Mouse (Mus musculus): ENCODE results near the gene Smim14. TPM values are rescaled to one million over a fixed set of nuclear protein-coding genes. Genes with fewer than 3 reads are reported as not detected.
A peak's percentile ranks its signal among the peaks of the same experiment; 100 is the strongest.
"Not testable (repeated sequence)": the region's sequence is repeated elsewhere in the genome, so short reads cannot be mapped to it uniquely, and the experiment has no call there.

Gene Smim14
- polyA plus RNA-seq, 1 experiment: 148 TPM

DNA sequence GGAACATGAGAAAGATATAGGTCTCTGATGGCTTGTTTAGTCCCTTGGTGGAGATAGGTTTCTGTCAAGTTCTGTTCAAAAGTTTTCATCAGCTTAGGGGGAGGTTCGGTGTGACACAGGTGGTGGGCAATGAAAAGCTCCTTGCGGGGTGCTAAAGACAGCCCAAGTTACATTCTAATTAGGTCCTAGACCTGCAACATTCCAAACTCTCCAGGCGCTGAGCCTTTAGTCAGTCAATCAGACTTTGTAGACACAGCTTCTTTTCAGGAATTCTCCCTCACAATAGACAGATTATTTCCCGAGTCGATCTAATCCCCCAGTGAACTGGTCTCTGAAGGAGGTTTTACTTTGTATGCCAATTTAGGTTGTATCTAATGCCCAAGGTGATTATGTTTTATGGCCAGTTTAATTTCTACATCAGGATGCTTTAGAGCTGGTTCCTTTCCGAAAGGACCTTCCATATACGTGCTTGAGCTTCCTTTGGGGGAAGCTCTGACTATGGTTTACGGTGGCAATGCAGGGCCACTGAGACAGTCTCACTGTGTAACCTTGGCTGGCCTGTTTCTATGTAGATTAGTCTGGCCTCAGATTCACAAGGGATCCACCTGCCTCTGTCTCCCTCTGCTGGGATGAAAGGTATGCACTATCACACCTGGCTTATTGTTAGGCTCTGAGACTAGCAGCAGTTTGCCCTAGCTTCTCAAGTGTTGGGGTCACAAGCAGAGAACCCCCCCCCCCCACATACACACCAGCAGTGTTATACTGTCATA lies 11.1 kb downstream of the Smim14 start:
- DNase-seq (ENCODE audit: extremely low spot score in 1 of 2, low spot score in 1 of 2): no peak

DNA sequence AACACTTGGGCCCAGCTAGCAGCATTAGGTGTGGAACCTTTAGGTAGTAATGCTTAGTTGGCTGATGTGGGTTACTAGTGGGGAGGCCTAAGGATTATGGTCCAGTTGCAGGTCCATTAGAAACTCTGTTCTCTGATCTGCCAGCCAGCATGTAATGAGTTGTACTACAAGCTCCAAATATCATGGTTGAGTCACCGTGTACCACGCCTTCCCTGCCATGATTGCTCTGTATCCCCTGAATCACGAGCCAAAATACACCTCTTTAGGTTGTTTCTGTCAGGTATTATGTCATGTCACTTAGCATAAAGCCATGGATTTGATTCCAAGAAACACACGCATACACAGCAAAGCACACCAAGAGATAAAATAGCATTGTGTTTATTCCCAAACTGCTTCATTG lies 12.2 kb downstream of the Smim14 start:
- no peak for DNase-seq (ENCODE audit: extremely low spot score in 1 of 2, low spot score in 1 of 2)

DNA sequence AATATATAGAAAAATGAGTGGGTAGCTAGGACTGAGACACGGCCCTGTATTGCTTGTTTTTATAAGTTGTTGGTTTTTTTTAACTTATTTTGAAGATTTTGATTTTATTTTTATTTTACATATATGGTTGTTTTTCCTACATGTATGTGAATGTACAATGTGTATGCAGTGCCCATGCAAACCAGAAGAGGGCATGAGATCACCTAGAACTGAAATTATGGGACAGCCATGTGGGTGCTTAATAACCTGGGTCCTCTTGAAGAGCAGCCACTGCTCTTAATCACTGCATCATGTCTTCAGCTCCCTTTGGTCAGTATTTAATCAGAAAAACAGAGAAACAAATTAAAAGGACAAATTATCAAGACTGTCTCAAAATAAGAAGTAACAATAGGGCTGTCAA lies 15.2 kb downstream of the Smim14 start:
- no peak for DNase-seq (ENCODE audit: extremely low spot score in 1 of 2, low spot score in 1 of 2)

DNA sequence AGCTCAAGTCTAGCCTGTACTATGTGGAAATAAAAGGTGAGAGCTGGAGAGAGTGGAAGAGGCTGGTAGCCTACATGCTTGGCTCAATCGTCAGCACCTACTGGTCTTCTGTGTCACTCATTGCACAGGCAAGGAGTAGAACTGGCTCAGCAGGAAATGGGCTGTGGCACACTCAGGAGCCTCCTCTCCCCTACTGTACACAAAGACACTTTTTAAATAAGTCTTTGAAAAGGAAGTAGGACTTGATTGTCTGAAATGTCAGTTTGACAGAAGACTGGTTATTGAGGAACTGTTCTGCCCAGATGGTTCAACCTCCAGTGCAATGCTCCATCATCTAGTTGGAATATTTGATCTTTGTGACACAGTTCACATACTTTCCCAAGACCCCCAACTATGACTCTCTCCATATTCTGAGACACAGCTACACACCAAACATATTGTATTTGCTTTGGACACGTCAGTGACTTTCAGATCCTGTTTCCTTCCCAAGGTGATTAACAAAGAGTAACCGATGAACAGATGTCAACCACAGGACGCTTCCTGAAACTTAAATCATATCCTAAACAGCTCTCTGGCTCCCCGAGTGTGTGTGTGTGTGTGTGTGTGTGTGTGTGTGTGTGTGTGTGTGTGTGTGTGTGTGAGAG lies 22.2 kb downstream of the Smim14 start:
- DNase-seq (ENCODE audit: extremely low spot score in 1 of 2, low spot score in 1 of 2): no peak

DNA sequence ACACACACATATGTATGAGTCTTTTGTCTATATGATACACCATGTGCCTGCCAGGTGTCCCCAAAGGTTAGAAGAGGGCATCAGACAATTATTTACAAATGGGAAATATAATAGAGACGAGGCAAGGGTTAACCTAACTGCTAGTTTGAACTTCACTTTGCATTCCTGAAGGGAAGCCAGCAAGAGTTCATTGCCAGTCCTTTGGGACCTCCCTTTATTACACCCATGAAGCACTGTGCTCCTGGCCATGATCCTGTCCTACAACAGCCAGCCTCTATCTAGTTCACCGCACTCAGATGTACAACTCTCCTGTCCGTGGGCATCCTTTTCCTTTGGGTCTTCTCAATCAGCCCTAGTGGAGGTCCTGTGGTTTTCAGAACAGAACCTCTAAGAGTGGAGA lies 23.5 kb downstream of the Smim14 start:
- no peak for DNase-seq (ENCODE audit: extremely low spot score in 1 of 2, low spot score in 1 of 2)

DNA sequence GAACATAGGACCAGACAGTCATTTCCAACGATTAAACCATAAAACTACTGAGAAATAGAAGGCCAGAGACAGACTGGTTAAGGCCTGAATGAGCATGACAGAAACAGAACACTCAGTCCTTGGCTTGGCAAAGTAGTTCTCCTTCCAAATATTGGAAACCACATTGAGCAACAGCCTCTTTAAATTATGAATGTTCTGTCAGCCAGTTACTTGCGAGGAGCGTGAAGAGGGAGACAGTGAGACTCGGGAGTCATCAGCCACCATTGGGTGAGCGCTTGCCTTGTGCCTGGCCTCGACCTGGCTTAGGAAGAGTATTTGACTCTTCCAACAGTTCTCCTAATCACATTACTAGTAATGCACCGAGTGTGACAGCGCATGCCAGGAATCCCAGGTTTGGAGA lies 28.6 kb downstream of the Smim14 start:
- DNase-seq (ENCODE audit: extremely low spot score in 1 of 2, low spot score in 1 of 2): no peak

DNA sequence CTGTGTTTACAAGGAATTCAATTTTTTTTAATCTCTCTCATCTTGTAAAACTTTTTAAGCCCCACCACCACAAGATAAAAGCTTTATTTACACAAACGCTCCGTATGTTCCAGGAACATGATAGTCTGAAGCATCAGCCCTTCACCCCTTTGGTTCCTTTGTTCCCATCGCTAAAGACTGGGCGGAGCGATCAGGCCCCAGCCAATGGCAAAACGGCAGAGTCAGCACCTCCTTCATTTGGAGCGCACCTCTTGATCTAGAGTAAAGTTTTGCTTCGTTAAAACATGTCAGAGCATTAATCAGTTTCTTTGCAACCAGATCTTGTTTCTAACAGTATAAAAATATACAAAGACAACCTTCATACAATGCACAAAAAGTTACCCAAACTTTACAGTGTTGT lies 31.2 kb downstream of the Smim14 start:
- DNase-seq (ENCODE audit: extremely low spot score in 1 of 2, low spot score in 1 of 2): no peak

DNA sequence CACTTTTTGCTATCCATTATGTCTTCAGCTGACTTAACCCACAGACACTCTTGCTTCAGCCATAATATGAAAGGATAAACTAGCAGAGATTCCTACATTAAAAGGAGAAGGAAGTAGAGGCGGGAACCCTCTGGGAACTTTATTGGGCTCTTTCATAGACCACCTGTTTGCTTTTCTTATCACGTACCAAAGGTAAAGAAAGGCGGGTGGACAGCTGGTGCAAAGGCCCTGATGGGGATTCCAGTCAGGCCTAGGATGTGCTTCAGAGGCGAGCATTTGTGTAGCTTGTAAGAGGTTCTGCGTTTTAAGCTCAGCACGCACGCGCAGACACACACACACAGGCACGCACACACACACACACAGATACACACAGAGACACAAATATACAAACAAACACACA lies 35.6 kb downstream of the Smim14 start:
- DNase-seq (ENCODE audit: extremely low spot score in 1 of 2, low spot score in 1 of 2): no peak

DNA sequence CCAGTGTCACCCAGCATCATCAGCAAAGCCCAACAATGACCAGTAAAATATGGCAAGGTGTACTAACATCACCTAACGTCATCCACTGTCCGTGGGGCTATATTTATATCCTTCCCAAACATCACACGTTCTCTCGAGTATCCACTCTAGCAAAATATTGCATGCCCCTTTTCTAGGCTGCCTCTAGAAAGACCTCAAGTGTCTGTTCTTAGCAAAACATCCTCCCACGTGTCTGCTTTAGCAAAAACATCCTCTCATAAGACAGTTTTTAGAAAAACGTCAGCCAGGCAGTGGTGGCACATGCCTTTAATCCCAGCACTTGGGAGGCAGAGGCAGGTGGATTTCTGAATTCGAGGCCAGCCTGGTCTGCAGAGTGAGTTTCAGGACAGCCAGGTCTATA lies 36.8 kb downstream of the Smim14 start:
- no peak for DNase-seq (ENCODE audit: extremely low spot score in 1 of 2, low spot score in 1 of 2)

DNA sequence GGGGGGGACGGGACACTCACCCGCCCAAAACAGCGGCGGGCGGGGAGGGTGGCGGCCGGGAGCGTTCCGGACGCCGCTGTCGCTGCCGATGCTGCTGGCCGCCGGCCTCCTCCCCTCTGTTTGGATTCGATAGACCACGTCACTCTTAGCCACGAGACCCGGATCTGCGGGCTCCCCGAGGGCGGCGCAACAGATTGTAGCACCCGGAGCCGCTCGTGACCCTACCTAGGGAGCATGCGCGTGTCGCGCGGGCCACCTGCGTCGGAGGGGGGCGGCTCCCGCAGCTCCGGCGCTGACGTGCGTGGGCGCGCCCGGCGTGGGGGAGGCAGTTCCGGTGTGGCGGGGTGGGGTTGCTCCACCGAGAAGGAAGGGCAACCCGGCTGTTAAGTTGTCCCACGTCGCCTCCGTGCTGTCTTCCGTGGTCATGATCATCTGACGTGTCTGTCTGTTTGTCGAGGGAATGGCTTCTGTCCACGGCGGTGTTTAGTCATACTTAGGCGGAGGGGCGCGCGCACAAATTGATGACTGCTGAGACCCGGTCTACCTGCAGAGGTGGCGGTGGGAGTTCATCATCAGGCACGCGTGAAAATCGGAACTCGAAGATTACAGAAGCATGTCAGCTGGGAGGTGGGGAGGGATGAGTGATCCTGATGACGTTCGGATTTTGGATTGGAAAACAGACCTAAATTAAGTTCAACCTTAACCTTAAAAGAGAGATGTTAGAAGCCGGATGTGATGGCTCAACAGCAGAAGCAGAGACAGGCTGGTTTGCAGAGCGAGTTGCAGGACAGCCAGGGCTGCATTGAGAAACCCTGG lies 44.1 kb downstream of the Smim14 start, which contains the start of gene Gm43552:
TSS of gene Gm43552 (minus strand) at position 118 of the 816 bp plus-strand sequence.
- DNase-seq (ENCODE audit: extremely low spot score in 1 of 2, low spot score in 1 of 2): peak; percentile 93 to 97

DNA sequence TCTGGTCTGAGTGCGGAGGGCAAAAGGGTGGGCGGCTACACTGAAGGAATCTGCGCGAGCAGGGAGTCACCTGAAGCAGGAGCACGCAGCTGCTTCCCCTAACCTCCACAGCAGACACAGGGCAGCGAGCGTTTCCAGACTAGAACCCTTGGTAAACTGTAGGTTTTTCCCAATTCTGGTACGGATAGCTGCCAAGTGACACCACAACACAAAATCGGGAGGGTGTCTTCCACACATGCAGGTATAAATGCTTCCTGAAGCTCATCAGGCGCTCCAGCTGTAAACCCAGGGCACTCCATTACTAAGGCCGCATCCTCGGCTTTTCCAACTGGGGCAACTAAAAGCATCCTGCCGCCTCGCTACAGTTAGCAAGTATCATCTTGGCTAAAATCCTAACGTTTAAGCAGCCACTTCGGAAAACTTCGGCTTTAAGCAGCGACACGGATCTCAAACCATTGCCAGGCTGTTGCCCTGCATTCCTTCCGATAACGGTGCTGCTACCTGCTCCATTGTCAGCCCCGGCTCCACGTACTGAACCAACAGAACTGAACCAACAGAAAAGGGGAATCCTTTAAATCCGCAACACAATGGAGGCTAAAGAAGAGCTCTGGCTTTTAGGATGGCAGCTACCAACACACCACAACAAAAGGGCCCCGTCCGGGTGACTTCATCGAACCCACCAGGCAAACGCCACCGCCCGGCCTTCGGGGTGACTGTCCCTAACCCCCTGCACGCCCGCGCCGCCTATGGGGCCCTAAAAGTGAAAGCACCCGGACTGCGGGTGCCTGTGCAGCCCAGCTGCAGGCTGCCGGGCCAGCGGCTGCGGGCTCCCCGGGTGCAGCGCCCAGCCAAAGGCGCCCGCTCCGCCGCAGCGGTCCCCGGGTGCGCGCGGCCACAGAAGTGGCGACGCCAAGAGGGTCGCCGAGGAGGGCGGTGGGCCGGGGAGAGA lies 44.9 kb downstream of the Smim14 start:
- DNase-seq (ENCODE audit: extremely low spot score in 1 of 2, low spot score in 1 of 2): peak in 1 of 2 experiments; percentile 60

DNA sequence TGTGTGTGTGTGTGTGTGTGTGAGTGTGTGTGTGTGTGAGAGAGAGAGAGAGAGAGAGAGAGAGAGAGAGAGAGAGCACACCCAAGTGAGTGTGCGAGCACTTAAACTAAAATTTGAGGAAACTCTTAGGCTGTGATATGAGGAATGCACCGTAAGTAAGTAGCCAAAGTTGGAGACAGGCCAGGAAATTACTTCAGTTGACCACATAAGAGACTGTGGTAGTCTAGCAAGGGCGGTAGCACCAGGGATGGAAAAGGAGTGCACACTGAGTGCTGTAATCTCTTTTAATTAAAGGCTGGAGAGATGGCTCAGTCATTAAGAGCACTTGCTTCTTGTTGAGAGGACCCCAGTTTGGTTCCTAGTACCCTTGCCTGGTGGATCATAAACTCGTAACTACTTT lies 47.2 kb downstream of the Smim14 start:
- DNase-seq (ENCODE audit: extremely low spot score in 1 of 2, low spot score in 1 of 2): no peak

DNA sequence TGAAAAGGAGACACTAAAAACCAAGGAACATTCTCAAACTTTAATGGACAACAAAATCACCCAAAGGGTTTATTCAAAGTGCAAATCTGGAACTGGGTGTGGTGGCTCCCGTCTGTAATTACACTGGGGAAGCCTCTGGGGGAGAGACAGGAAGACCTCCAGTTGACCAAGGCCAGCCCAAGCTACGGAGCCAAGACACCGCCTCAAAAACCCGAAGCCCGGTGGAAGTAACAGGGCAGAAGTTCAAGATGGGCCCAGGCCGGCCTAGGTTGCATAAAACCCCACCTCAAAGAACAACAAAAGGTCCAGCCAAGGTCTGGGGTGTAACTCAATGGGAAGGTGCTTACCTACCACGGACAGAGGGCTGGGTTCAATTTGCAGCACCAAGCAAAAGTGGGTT lies 48.3 kb downstream of the Smim14 start:
- DNase-seq (ENCODE audit: extremely low spot score in 1 of 2, low spot score in 1 of 2): no peak

DNA sequence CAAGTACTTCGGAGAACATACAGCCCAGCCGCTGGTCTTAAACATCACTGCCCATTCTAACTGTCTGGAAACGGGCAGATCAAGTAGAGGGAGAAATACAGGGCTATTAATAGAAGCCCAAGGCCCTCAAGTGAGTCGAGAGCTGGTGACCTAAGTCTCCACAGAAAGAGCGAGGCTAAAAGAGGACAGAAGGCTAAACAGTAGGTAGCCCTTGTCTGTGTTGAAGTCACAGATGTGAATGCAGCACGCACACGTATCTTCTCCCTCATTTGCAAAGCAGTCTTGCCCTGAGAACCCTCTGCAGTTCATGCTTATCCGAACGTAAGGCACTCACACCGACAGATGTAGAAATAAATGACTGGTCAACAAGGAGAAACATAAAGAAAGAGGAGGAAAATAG lies 49.6 kb downstream of the Smim14 start:
- DNase-seq (ENCODE audit: extremely low spot score in 1 of 2, low spot score in 1 of 2): no peak

DNA sequence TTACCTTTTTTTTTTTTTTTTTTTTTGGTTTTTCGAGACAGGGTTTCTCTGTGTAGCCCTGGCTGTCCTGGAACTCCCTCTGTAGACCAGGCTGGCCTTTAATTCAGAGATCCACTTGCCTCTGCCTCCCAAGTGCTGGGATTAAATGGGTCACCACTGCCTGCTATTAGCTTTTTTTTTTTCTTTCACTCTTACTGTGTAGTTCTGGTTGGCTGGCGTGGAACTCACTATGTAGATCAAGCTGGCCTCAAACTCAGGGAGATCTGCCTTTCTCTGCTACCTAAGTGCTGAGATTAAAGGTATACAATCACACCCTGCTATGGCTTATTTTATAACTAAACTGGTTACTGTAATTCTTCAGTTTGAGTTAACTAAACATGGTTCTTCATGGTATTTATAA lies 50.5 kb downstream of the Smim14 start:
- DNase-seq (ENCODE audit: extremely low spot score in 1 of 2, low spot score in 1 of 2): no peak

DNA sequence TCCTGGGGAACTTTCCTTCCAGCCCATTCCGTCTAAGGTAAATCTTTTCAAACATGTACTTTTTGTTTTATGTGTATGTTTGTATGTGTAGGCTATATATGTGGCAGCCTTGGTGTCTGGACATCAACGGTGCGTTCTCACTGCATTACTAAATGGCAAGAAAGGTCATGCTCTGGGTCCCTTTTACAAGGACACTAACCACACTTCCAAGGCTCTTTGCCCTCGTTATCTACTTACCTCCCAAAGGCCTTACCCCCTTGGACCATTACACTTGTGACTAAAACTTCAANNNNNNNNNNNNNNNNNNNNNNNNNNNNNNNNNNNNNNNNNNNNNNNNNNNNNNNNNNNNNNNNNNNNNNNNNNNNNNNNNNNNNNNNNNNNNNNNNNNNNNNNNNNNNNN lies 54.0 kb downstream of the Smim14 start:
- no peak for DNase-seq (ENCODE audit: extremely low spot score in 1 of 2, low spot score in 1 of 2)

DNA sequence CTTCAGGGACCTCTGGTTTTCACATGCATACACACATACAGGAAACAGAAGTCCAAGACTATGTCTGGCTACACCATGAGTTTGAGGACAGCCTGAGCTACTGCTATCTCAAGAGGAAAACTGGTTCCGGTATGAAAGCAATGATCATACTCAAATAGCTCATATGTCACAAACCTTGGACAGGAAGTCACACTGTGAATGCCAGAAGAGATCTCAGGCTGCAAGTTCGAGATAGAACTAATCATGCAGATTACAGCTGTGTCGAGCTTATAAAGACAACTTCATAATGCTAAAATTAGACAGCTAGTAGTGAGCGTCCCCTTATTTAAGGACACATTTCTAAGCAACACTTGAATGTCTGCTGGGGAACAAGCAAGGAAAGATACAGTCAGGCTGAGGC lies 56.5 kb downstream of the Smim14 start:
- DNase-seq (ENCODE audit: extremely low spot score in 1 of 2, low spot score in 1 of 2): no peak

DNA sequence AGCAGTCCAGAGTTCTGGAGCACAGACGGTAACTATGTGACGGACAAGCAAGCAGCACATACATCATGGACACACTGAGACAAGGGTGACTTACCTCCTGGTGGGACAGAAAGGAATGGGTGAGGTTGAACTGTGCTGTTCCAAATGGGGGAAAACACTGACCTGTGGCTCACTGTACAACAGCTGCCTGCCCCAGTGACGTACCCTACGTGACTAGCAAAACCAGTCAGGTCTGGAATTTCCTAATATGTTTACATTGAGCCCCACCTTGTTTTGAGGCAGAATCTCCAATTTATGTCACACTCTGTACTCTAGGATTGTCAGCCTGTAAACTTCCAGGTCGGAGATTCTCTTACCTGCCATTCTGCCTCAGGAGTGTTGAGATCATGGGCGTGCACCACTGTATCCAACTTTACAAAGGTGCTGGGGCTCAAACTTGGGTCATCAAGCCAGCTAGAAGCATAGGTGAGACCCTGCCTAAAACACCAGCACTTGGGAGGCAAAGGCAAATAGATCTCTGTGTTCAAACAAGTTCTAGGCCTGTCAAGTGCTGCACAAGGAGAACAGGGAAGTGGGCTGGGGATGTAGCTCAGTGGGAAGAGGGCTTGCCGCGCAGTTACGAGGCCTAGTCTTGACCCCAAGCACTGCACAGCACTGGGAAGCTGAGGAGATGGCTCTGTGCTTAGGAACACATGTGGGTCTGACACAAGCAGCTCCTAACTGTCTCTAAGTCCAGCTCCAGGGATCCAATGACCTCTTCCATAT lies 57.1 kb downstream of the Smim14 start:
- DNase-seq (ENCODE audit: extremely low spot score in 1 of 2, low spot score in 1 of 2): no peak

DNA sequence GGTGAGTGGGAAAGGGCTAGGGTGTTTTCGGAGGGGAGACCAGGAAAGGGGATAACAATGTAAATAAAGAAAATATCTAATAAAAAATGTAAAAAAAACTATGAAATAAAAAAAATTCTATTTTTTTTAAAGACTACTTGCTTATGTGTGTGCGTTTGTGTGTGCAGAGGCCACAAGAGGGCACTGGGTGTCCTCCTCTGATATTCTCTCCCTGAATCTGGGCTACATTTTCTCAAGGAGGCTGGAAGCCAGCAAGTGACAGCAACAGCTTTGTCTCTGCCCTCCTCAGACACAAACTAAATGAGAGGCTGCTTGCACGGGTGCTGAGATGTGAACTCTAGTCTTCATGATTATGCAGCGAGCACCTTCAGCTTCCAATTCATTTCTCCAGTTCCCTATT lies 58.8 kb downstream of the Smim14 start:
- no peak for DNase-seq (ENCODE audit: extremely low spot score in 1 of 2, low spot score in 1 of 2)

DNA sequence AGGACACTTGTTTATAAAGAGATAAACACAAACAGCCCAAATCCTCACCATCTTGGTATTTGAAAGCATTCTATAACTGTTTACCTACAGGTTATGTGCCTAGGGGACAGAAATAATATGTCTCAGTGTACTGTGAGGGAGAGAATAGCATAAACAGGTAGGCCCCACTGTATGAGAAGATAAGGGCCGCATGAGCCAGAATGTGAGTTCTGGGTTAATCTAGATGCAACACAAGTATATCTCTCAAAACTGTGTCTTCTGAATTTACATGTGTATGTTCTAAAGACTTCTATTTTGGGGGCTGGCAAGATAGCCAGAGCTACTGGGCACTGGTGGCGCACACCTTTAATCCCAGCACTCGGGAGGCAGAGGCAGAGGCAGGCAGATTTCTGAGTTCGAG lies 60.2 kb downstream of the Smim14 start:
- DNase-seq (ENCODE audit: extremely low spot score in 1 of 2, low spot score in 1 of 2): not testable (repeated sequence)
